In the genomic region with DNA sequence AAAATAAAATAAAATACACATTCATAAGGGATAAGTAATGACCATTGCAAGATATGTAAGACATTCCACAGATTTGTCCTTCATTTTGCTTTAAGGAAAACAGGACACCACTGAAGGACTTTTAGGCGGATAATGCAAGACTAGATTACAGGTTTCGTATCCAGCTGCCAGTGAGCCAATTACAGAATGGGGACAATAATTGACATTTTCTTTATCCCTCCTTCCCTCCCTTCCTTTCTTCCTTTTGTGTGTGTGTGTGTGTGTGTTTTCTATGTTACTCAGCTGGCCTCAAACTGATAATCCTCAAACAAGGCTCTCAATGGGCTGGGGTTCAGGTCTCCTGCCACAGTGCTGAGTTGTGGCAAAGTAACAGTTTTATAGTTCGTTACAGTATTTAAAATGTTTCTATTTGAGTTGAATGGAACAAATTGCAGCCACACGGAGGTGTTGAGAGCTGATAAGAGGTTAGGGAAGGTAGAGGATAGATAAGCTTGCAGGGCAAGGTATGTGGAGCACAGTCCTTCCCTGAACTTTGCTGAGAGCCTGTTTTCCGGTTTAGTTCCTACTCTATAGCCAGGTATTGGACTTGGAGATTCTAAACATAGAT, we compare ENCODE assay signal across 9 mouse cellular contexts. TPM values are rescaled to one million over a fixed set of nuclear protein-coding genes. Genes with fewer than 3 reads are reported as not detected.
A peak's percentile ranks its signal among the peaks of the same experiment; 100 is the strongest.
DNase-seq lines count a peak whose midpoint lies in the region; ATAC-seq and TF ChIP-seq lines count a peak whose summit lies in the region.
"Had no signal": no experiment of that assay in that cellular context is flagged by ENCODE, and none has a peak within 500 bp of the region (broad histone marks: within the 10 kb centered on the region; RNA-seq: fewer than 3 reads in every experiment).

No protein-coding gene starts in this region.

- 84% methylated on average over 5 of the region's 5 CpGs for WGBS in hindbrain, embryonic 14.5 days

- peak; percentile 67 for DNase-seq in heart, adult 11 months
- no peak for DNase-seq in heart, postnatal 14 days
- peak; percentile 82 for DNase-seq in MEL (ENCODE audit: low read depth, low spot score)
- DNase-seq in hindbrain, embryonic 14.5 days (ENCODE audit: low spot score) = no peak
- no peak for DNase-seq in adrenal gland, adult 2 months
- DNase-seq in left cerebral cortex, postnatal 10 days (ENCODE audit: extremely low spot score in 1 of 2, low spot score in 2 of 2) = no peak
- DNase-seq: adrenal gland, postnatal 10 days had no signal

- H3K79me2 ChIP-seq in MEL (ENCODE audit: control insufficient read depth, insufficient read depth, low read length, poor library complexity) = peaks cover 29% of the 10 kb centered on the region

- TF ChIP-seq RAD21 in MEL (IDR thresholded peaks at IDR 0.05; ENCODE audit: low read depth, low read length) = no peak

- H3K36me3 ChIP-seq in MEL (ENCODE audit: control insufficient read depth in 1 of 2, insufficient read depth in 2 of 2, low read length in 2 of 2) = peaks cover 6 to 21% of the 10 kb centered on the region in 2 experiments
- H3K36me3 ChIP-seq in hindbrain, embryonic 14.5 days (replicated peaks; ENCODE audit: control insufficient read depth, insufficient read depth) = peaks cover 13% of the 10 kb centered on the region

- no peak for ATAC-seq in hindbrain, embryonic 14.5 days (ENCODE audit: low FRiP score)
- peak; percentile 27 for ATAC-seq in megakaryocyte progenitor cell, adult 5-6 weeks (replicated peaks; ENCODE audit: poor library complexity)
- ATAC-seq in frontal cortex, adult (ENCODE audit: low TSS enrichment) = no peak

- no peaks in the 10 kb centered on the region for H3K27me3 ChIP-seq in MEL (ENCODE audit: control insufficient read depth in 1 of 2, insufficient read depth in 2 of 2, low read length in 2 of 2)
- H3K27me3 ChIP-seq in hindbrain, embryonic 14.5 days (ENCODE audit: control insufficient read depth, insufficient read depth, low read length) = no peaks in the 10 kb centered on the region

- peaks cover 13 to 14% of the 10 kb centered on the region in 2 experiments for H3K4me1 ChIP-seq in MEL (ENCODE audit: control insufficient read depth in 1 of 2, insufficient read depth in 2 of 2, low read length in 2 of 2)
- H3K4me1 ChIP-seq in hindbrain, embryonic 14.5 days (replicated peaks; ENCODE audit: control insufficient read depth, insufficient read depth, low read length) = peaks cover 16% of the 10 kb centered on the region; the same call in 1 of the 2 replicates

- peak overlapping the region; percentile 83 for H3K27ac ChIP-seq in MEL (ENCODE audit: control insufficient read depth, low read depth, low read length)
- H3K27ac ChIP-seq in hindbrain, embryonic 14.5 days = no peak overlapping the region

- H3K4me3 ChIP-seq in MEL (ENCODE audit: control insufficient read depth in 1 of 2, insufficient read depth in 1 of 2, low read depth in 2 of 2, low read length in 2 of 2) = peak overlapping the region; percentile 81 to 87
- H3K4me3 ChIP-seq in hindbrain, embryonic 14.5 days (replicated peaks; ENCODE audit: low read length) = no peak overlapping the region

- peak overlapping the region; percentile 63 for H3K4me2 ChIP-seq in hindbrain, embryonic 14.5 days (replicated peaks)

- TF ChIP-seq CTCF in MEL (IDR thresholded peaks at IDR 0.05 in 2 of 3, conservative IDR thresholded peaks at IDR 0.05 in 1 of 3; ENCODE audit: control insufficient read depth in 1 of 3, insufficient read depth in 1 of 3, low read depth in 2 of 3, low read length in 3 of 3, poor library complexity in 1 of 3, severe bottlenecking in 1 of 3) = no peak

- intact Hi-C loops in heart, postnatal 14 days (cut with DNase I) = loop anchor here (2.0 kb wide), 1 partner anchor 52 kb away; no protein-coding TSS in a partner anchor
- intact Hi-C loops in left cerebral cortex, postnatal 10 days (cut with DNase I) = loop anchor here (5.0 kb wide), 1 partner anchor 51 kb away; no protein-coding TSS in a partner anchor

- H3K9me3 ChIP-seq in MEL (replicated peaks; ENCODE audit: insufficient read depth, low read length) = no peaks in the 10 kb centered on the region
- no peaks in the 10 kb centered on the region for H3K9me3 ChIP-seq in hindbrain, embryonic 14.5 days (ENCODE audit: control insufficient read depth, low read length)

- H3K9ac ChIP-seq in MEL (ENCODE audit: control insufficient read depth, low read depth, low read length, poor library complexity, severe bottlenecking) = peak overlapping the region; percentile 84
- peak overlapping the region; percentile 81; the same call in 1 of the 2 replicates for H3K9ac ChIP-seq in hindbrain, embryonic 14.5 days

- peak in 1 of 2 experiments; percentile 19; a peak in 1 of 4 replicates for TF ChIP-seq POLR2A in MEL (IDR thresholded peaks at IDR 0.05; ENCODE audit: control insufficient read depth in 1 of 2, insufficient read depth in 1 of 2, low read depth in 1 of 2, low read length in 2 of 2, poor library complexity in 1 of 2)

- TF ChIP-seq EP300 in MEL (IDR thresholded peaks at IDR 0.05; ENCODE audit: low read depth in 1 of 2, low read length in 2 of 2) = peak; percentile 93 to 94

TF ChIP-seq in MEL, 35 proteins besides CTCF, POLR2A, EP300 and RAD21 (continues in another document):
- peak; percentile 76 for TF ChIP-seq RCOR1 (IDR thresholded peaks at IDR 0.05; ENCODE audit: low read depth, low read length)
- TF ChIP-seq ZNF384 (IDR thresholded peaks at IDR 0.05; ENCODE audit: low read depth, low read length) = peak; percentile 32; the same call in 1 of the 2 replicates
- peak; percentile 68 for TF ChIP-seq MAFK (IDR thresholded peaks at IDR 0.05; ENCODE audit: borderline replicate concordance, low read depth, low read length)
- TF ChIP-seq ZKSCAN1 (IDR thresholded peaks at IDR 0.05; ENCODE audit: low read depth, low read length) = 0 out of 2 replicates have a peak, but pooled peaks have one; percentile 27
- peak; percentile 89 for TF ChIP-seq TCF12 (IDR thresholded peaks at IDR 0.05; ENCODE audit: low read depth, low read length)
- TF ChIP-seq TAL1 (IDR thresholded peaks at IDR 0.05; ENCODE audit: low read length) = peak; percentile 79
- no peak for TF ChIP-seq POLR2AphosphoS2 (IDR thresholded peaks at IDR 0.05; ENCODE audit: low read length)
- TF ChIP-seq CHD1 (IDR thresholded peaks at IDR 0.05; ENCODE audit: low read depth, low read length) = peak; percentile 73; the same call in 1 of the 2 replicates
- peak; percentile 34; the same call in 1 of the 2 replicates for TF ChIP-seq KAT2A (conservative IDR thresholded peaks at IDR 0.05; ENCODE audit: low read depth, low read length)
- peak; percentile 27 for TF ChIP-seq SMC3 (IDR thresholded peaks at IDR 0.05; ENCODE audit: low read depth, low read length)
- no peak for TF ChIP-seq POLR2AphosphoS5 (IDR thresholded peaks at IDR 0.05; ENCODE audit: borderline replicate concordance, low read depth, low read length)
- 0 out of 2 replicates have a peak, but pooled peaks have one; percentile 26 for TF ChIP-seq GABPA (IDR thresholded peaks at IDR 0.05; ENCODE audit: low read depth, low read length)
- TF ChIP-seq MXI1 (IDR thresholded peaks at IDR 0.05; ENCODE audit: low read depth, low read length) = no peak

RNA-seq across cellular contexts. Expression of gene Pno1, which starts 1.6 kb away (rescaled TPM):
- 10 to 100 TPM; 24.2 to 28.3 TPM for total RNA-seq in heart, postnatal 14 days (2021)
- 113 and 121 TPM in 2 replicates for total RNA-seq in MEL (2012; rRNA removed)
- 1,000 to 10,000 TPM in 1 of 2 experiments, 10 to 100 TPM in 1; 64.4 to 1,147 TPM for polyA plus RNA-seq in MEL (2012; ENCODE audit: insufficient read depth in 1 of 2, insufficient read length in 2 of 2, low read depth in 1 of 2, low replicate concordance in 2 of 2, missing spikeins in 1 of 2)
- polyA plus RNA-seq in hindbrain, embryonic 14.5 days (2014; fragmentation: Nextera tagmentation; extraction: Ambion mirVana) = 49.7 and 51.0 TPM in 2 replicates
- total RNA-seq in megakaryocyte progenitor cell, adult 5-6 weeks (2015) = 77.6 and 83.7 TPM in 2 replicates
- 112 and 130 TPM in 2 replicates for total RNA-seq in megakaryocyte progenitor cell, adult 5-6 weeks (2017)
- total RNA-seq in adrenal gland, adult 2 months (2021) = 10 to 100 TPM; 57.1 to 62.5 TPM
- polyA plus RNA-seq in adrenal gland, adult 2 months (2012; rRNA removed) = 2.7 and 2.9 TPM in 2 replicates
- 10 to 100 TPM; 30.9 to 35.5 TPM for total RNA-seq in left cerebral cortex, postnatal 10 days (2021)

RNA-seq across cellular contexts. Expression of gene Wdr92, which starts 31.1 kb away (rescaled TPM):
- 1 to 10 TPM; 7.6 to 10.0 TPM for total RNA-seq in heart, postnatal 14 days (2021)
- 58.9 and 63.8 TPM in 2 replicates for total RNA-seq in MEL (2012; rRNA removed)
- polyA plus RNA-seq in MEL (2012; ENCODE audit: insufficient read depth in 1 of 2, insufficient read length in 2 of 2, low read depth in 1 of 2, low replicate concordance in 2 of 2, missing spikeins in 1 of 2) = 10 to 100 TPM in 1 of 2 experiments, not detected in 1; 34.5 TPM
- polyA plus RNA-seq in hindbrain, embryonic 14.5 days (2014; fragmentation: Nextera tagmentation; extraction: Ambion mirVana) = 21.0 TPM in 2 replicates
- total RNA-seq in megakaryocyte progenitor cell, adult 5-6 weeks (2015) = 20.9 and 26.9 TPM in 2 replicates
- 24.2 and 39.1 TPM in 2 replicates for total RNA-seq in megakaryocyte progenitor cell, adult 5-6 weeks (2017)
- total RNA-seq in adrenal gland, adult 2 months (2021) = 10 to 100 TPM; 13.0 to 17.0 TPM
- polyA plus RNA-seq in adrenal gland, adult 2 months (2012; rRNA removed) = 4.5 and 4.6 TPM in 2 replicates
- total RNA-seq in left cerebral cortex, postnatal 10 days (2021) = 1 to 10 TPM; 5.1 to 6.0 TPM

RNA-seq across cellular contexts. Expression of gene C1d, which starts 44.4 kb away (rescaled TPM):
- total RNA-seq in heart, postnatal 14 days (2021) = 10 to 100 TPM; 34.6 to 34.7 TPM
- 69.2 and 72.3 TPM in 2 replicates for total RNA-seq in MEL (2012; rRNA removed)
- 10 to 100 TPM in 1 of 2 experiments, not detected in 1; 35.2 TPM for polyA plus RNA-seq in MEL (2012; ENCODE audit: insufficient read depth in 1 of 2, insufficient read length in 2 of 2, low read depth in 1 of 2, low replicate concordance in 2 of 2, missing spikeins in 1 of 2)
- polyA plus RNA-seq in hindbrain, embryonic 14.5 days (2014; fragmentation: Nextera tagmentation; extraction: Ambion mirVana) = 154 and 167 TPM in 2 replicates
- total RNA-seq in megakaryocyte progenitor cell, adult 5-6 weeks (2015) = 56.5 and 62.5 TPM in 2 replicates
- total RNA-seq in megakaryocyte progenitor cell, adult 5-6 weeks (2017) = 55.7 and 70.1 TPM in 2 replicates
- 10 to 100 TPM; 56.9 to 59.4 TPM for total RNA-seq in adrenal gland, adult 2 months (2021)
- polyA plus RNA-seq in adrenal gland, adult 2 months (2012; rRNA removed) = 2.3 and 5.8 TPM in 2 replicates
- 10 to 100 TPM; 63.4 to 67.1 TPM for total RNA-seq in left cerebral cortex, postnatal 10 days (2021)

RNA-seq across cellular contexts. Expression of gene Ppp3r1, which starts 53.9 kb away (rescaled TPM):
- total RNA-seq in heart, postnatal 14 days (2021) = 10 to 100 TPM; 66.5 to 69.7 TPM
- 48.8 and 55.5 TPM in 2 replicates for total RNA-seq in MEL (2012; rRNA removed)
- 10 to 100 TPM; 63.8 to 67.9 TPM for polyA plus RNA-seq in MEL (2012; ENCODE audit: insufficient read depth in 1 of 2, insufficient read length in 2 of 2, low read depth in 1 of 2, low replicate concordance in 2 of 2, missing spikeins in 1 of 2)
- 240 and 268 TPM in 2 replicates for polyA plus RNA-seq in hindbrain, embryonic 14.5 days (2014; fragmentation: Nextera tagmentation; extraction: Ambion mirVana)
- 56.9 and 72.0 TPM in 2 replicates for total RNA-seq in megakaryocyte progenitor cell, adult 5-6 weeks (2015)
- total RNA-seq in megakaryocyte progenitor cell, adult 5-6 weeks (2017) = 57.6 and 69.3 TPM in 2 replicates
- total RNA-seq in adrenal gland, adult 2 months (2021) = 10 to 100 TPM; 90.2 to 94.9 TPM
- polyA plus RNA-seq in adrenal gland, adult 2 months (2012; rRNA removed) = 268 and 279 TPM in 2 replicates
- 100 to 1,000 TPM; 455 to 477 TPM for total RNA-seq in left cerebral cortex, postnatal 10 days (2021)

Comparison
In these comparisons a context has a peak if more than half of its experiments do, and no peak if none do; other contexts are left out.
1. DNase-seq: peak in heart, adult 11 months (single experiment) and MEL (single experiment); none in heart, postnatal 14 days (0 of 2), hindbrain, embryonic 14.5 days (single experiment), adrenal gland, adult 2 months (single experiment) and left cerebral cortex, postnatal 10 days (0 of 2).